Mouse (Mus musculus) liver, adult 2 months (tissue): Measurements from ENCODE around the gene Nup188. TPM values are rescaled to one million over a fixed set of nuclear protein-coding genes. Genes with fewer than 3 reads are reported as not detected.

ENCODE experiments used
- DNase-seq: peaks from one replicate; pipeline ENCODE4 v3.0.0-alpha.2; 2011; ENCODE audit warnings: low read depth, low spot score; ENCODE audit errors: extremely low read depth
- H3K27ac ChIP-seq: fragments of 200-500 bp; replicated peaks from 2 replicates; pipeline ENCODE4 v1.5.1; 2012; ENCODE audit warnings: low read depth, mild to moderate bottlenecking, control low read depth, inconsistent platforms, low read length; ENCODE audit not compliant: insufficient read depth
- H3K27me3 ChIP-seq: fragments of 200-500 bp; 2 replicates; pipeline ENCODE4 v1.6.1; 2012; ENCODE audit warnings: mild to moderate bottlenecking, moderate library complexity, low read length, inconsistent platforms; ENCODE audit not compliant: control insufficient read depth, insufficient read depth
- H3K36me3 ChIP-seq: fragments of 200-500 bp; 2 replicates; pipeline ENCODE4 v1.6.1; 2012; ENCODE audit warnings: low read length, inconsistent platforms; ENCODE audit not compliant: control insufficient read depth, insufficient read depth
- H3K4me1 ChIP-seq: fragments of 200-500 bp; 2 replicates; pipeline ENCODE4 v1.6.1; 2011; ENCODE audit warnings: low read length; ENCODE audit not compliant: control insufficient read depth, insufficient read depth
- H3K4me3 ChIP-seq: fragments of 200-500 bp; 2 replicates; pipeline ENCODE4 v1.5.1; 2011; ENCODE audit warnings: low read depth, mild to moderate bottlenecking, control low read depth, low read length, moderate library complexity; ENCODE audit not compliant: insufficient read depth
- H3K79me2 ChIP-seq: fragments of 200-500 bp; 2 replicates; pipeline ENCODE4 v1.6.1; 2012; ENCODE audit warnings: inconsistent platforms, mild to moderate bottlenecking, low read length, moderate library complexity; ENCODE audit not compliant: control insufficient read depth, insufficient read depth
- H3K9ac ChIP-seq: fragments of 200-500 bp; 2 replicates; pipeline ENCODE4 v1.6.1; 2012; ENCODE audit warnings: low read depth, mild to moderate bottlenecking, control low read depth, inconsistent platforms, low read length
- CTCF ChIP-seq: fragments of 200-500 bp; IDR thresholded peaks from 2 replicates; pipeline ENCODE4 v1.5.1; 2011; ENCODE audit warnings: low read depth, low read length, control low read depth
- POLR2A ChIP-seq: fragments of 200-500 bp; IDR thresholded peaks from 2 replicates; pipeline ENCODE4 v1.6.1; 2011; ENCODE audit warnings: low read length, control low read depth; ENCODE audit not compliant: insufficient read depth; ENCODE audit errors: extremely low read depth
- WGBS: fragments of 180-500 bp; shearing (Covaris S2); methylation state at CpG from one replicate; pipeline ENCODE4 v1.1.7; 2018; 5-methylcytosine and 5-hydroxymethylcytosine counted together
- polyA plus RNA-seq: library from polyadenylated mRNA; depleted of rRNA; stranded (reverse); fragments of >200 nt; gene quantifications from 2 replicates; pipeline ENCODE4 v1.2.3, GENCODE M21; 2012
- total RNA-seq: library from RNA; depleted of rRNA; stranded (reverse); fragments of >200 nt; gene quantifications from 2 replicates; pipeline ENCODE4 v1.2.3, GENCODE M21; 2014

Gene Nup188
- total and polyA plus RNA-seq, 2 experiments, result 4.1 to 9.6 TPM

- Histone ChIP-seq H3K27me3 (no peaks in the 10 kb centered on the region), H3K4me3 (peak overlapping the region; percentile 97), H3K27ac (peak overlapping the region; percentile 45), H3K9ac (peak overlapping the region; percentile 88), H3K4me1 (peaks cover 8% of the 10 kb centered on the region), H3K36me3 (no peaks in the 10 kb centered on the region), H3K79me2 (peaks cover 24% of the 10 kb centered on the region; the same call in 1 of the 2 replicates)
- no peak for DNase-seq
- 4% methylated on average over 38 of the region's 38 CpGs for WGBS
- TF ChIP-seq CTCF (no peak), POLR2A (no peak)
These were observed 598 bp upstream of the Nup188 start for GRCm38 (mm10) chr2:30285416-30286181.

GRCm38 (mm10) chr2:30287027-30287373 is 803 bp downstream of the Nup188 start:
- H3K27me3 ChIP-seq, result no peaks in the 10 kb centered on the region
- H3K27ac ChIP-seq, result no peak overlapping the region
- peaks cover 26% of the 10 kb centered on the region; the same call in 1 of the 2 replicates for H3K79me2 ChIP-seq
- no peak for TF ChIP-seq CTCF
- no peak for TF ChIP-seq POLR2A
- H3K4me1 ChIP-seq, result peaks cover 8% of the 10 kb centered on the region
- H3K9ac ChIP-seq, result no peak overlapping the region; the same call in 1 of the 2 replicates
- WGBS, result 4% methylated on average over 10 of the region's 10 CpGs
- DNase-seq, result no peak
- no peaks in the 10 kb centered on the region for H3K36me3 ChIP-seq
- H3K4me3 ChIP-seq, result peak overlapping the region; percentile 97

- Histone ChIP-seq H3K79me2 (no peaks in the 10 kb centered on the region), H3K4me3 (no peak overlapping the region), H3K9ac (no peak overlapping the region), H3K36me3 (peaks cover 33% of the 10 kb centered on the region), H3K4me1 (no peaks in the 10 kb centered on the region), H3K27me3 (no peaks in the 10 kb centered on the region), H3K27ac (no peak overlapping the region)
- TF ChIP-seq POLR2A (no peak), CTCF (no peak)
- 81% methylated on average over 3 of the region's 3 CpGs for WGBS
- DNase-seq, result no peak
These were observed 13.3 kb downstream of the Nup188 start for GRCm38 (mm10) chr2:30299525-30299924.

GRCm38 (mm10) chr2:30299966-30300365 is 13.8 kb downstream of the Nup188 start:
- Histone ChIP-seq H3K36me3 (peaks cover 37% of the 10 kb centered on the region), H3K4me3 (no peak overlapping the region), H3K9ac (no peak overlapping the region), H3K79me2 (no peaks in the 10 kb centered on the region), H3K27me3 (no peaks in the 10 kb centered on the region), H3K27ac (no peak overlapping the region), H3K4me1 (no peaks in the 10 kb centered on the region)
- WGBS, result 79% methylated on average over 5 of the region's 5 CpGs
- DNase-seq, result no peak
- no peak for TF ChIP-seq CTCF
- TF ChIP-seq POLR2A, result no peak

GRCm38 (mm10) chr2:30306087-30306486 is 19.9 kb downstream of the Nup188 start:
- H3K4me1 ChIP-seq, result no peaks in the 10 kb centered on the region
- H3K4me3 ChIP-seq, result no peak overlapping the region
- H3K36me3 ChIP-seq, result peaks cover 59% of the 10 kb centered on the region
- H3K27ac ChIP-seq, result no peak overlapping the region
- H3K9ac ChIP-seq, result no peak overlapping the region
- H3K27me3 ChIP-seq, result no peaks in the 10 kb centered on the region
- TF ChIP-seq POLR2A (no peak), CTCF (no peak)
- H3K79me2 ChIP-seq, result no peaks in the 10 kb centered on the region
- DNase-seq, result no peak
- WGBS, result 92% methylated on average over 7 of the region's 7 CpGs

- no peak for DNase-seq
- WGBS, result 73% methylated on average over 3 of the region's 3 CpGs
- Histone ChIP-seq H3K79me2 (no peaks in the 10 kb centered on the region), H3K27me3 (no peaks in the 10 kb centered on the region), H3K9ac (no peak overlapping the region), H3K4me1 (no peaks in the 10 kb centered on the region), H3K36me3 (peaks cover 57% of the 10 kb centered on the region), H3K27ac (no peak overlapping the region), H3K4me3 (no peak overlapping the region)
- TF ChIP-seq POLR2A (no peak), CTCF (no peak)
These were observed 23.2 kb downstream of the Nup188 start for GRCm38 (mm10) chr2:30309351-30309750.
